Mouse (Mus musculus): ENCODE measurements around the gene Creb3l2. TPM values are rescaled to one million over a fixed set of nuclear protein-coding genes. Genes with fewer than 3 reads are reported as not detected.

The Creb3l2 gene
- polyA plus RNA-seq, 1 experiment from 2014 or later, result 5.1 TPM

Other genes with a start within 250 kb of the Creb3l2 start
- 0.06 and 0.16 TPM in 2 replicates for gene Dgki, start 142.0 kb downstream of the Creb3l2 start, polyA plus RNA-seq (2016; fragmentation: Nextera tagmentation; extraction: Ambion mirVana)
- 0.19 and 0.36 TPM in 2 replicates for gene Akr1d1, start 88.0 kb upstream of the Creb3l2 start, polyA plus RNA-seq (2016; fragmentation: Nextera tagmentation; extraction: Ambion mirVana)

Measured in liver, embryonic 12.5 days (tissue).